ENCODE assay signal across 29 mouse cellular contexts in the genomic region with DNA sequence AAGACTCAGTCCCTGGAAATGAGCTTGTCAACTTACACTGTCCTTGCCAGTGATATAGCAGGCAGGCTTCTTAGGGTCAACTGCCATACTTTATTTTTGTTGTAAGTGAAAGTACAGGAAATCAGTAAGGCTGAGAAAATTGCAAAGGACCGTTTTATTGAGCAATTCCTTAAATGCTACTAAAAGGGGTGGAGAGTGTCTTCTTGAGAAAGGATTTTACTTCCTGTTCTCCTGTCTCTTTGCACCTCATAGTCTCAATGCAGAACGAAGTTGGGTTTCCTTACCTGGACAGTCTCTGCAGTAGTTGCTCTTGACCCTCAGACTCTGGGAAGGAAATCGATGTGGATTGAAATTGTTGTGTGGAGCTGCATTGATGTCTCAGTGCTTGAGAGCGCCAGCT. TPM values are rescaled to one million over a fixed set of nuclear protein-coding genes. Genes with fewer than 3 reads are reported as not detected.
A peak's percentile ranks its signal among the peaks of the same experiment; 100 is the strongest.
DNase-seq lines count a peak whose midpoint lies in the region; ATAC-seq lines count a peak whose summit lies in the region.
"Had no signal": no experiment of that assay in that cellular context is flagged by ENCODE, and none has a peak within 500 bp of the region (broad histone marks: within the 10 kb centered on the region; RNA-seq: fewer than 3 reads in every experiment).

No protein-coding gene starts in this region.

- no peak for ATAC-seq in limb, embryonic 12.5 days (ENCODE audit: insufficient number of reproducible peaks, insufficient read depth, low FRiP score, low TSS enrichment, low read depth)
- peak; percentile 67 for ATAC-seq in megakaryocyte, adult 5-6 weeks (ENCODE audit: poor library complexity, severe bottlenecking)
- ATAC-seq: forebrain, embryonic 14.5 days; forebrain, embryonic 16.5 days had no signal

- no peak overlapping the region for H3K4me2 ChIP-seq in limb, embryonic 12.5 days
- H3K4me2 ChIP-seq: embryonic facial prominence, embryonic 13.5 days; embryonic facial prominence, embryonic 15.5 days; forebrain, embryonic 12.5 days had no signal

- peaks cover 65% of the 10 kb centered on the region for H3K36me3 ChIP-seq in limb, embryonic 12.5 days
- peaks cover 71% of the 10 kb centered on the region for H3K36me3 ChIP-seq in limb, embryonic 10.5 days

- DNase-seq in limb, embryonic 10.5 days (ENCODE audit: low spot score): no peak
- peak; percentile 30 for DNase-seq in 416B (ENCODE audit: low read depth)
- no peak for DNase-seq in heart, postnatal 36 days
- DNase-seq in urinary bladder, postnatal 25 days (ENCODE audit: low spot score): no peak
- DNase-seq: adrenal gland, adult 2 months; adrenal gland, postnatal 10 days; adrenal gland, postnatal 25 days; cerebellum, adult 11 months; cerebellum, adult 18-20 months; cerebellum, adult 8-10 months; cerebellum, adult 9-11 months; cerebellum, postnatal 14 days; cerebellum, postnatal 36 days; embryo, embryonic 11 days had no signal

- 80% methylated on average over 4 of the region's 4 CpGs for WGBS in limb, embryonic 12.5 days
- WGBS in limb, embryonic 10.5 days: 91% methylated on average over 4 of the region's 4 CpGs

- H3K9me3 ChIP-seq in limb, embryonic 12.5 days: no peaks in the 10 kb centered on the region
- H3K9me3 ChIP-seq in limb, embryonic 10.5 days (replicated peaks): no peaks in the 10 kb centered on the region
- H3K9me3 ChIP-seq: embryonic facial prominence, embryonic 13.5 days; embryonic facial prominence, embryonic 15.5 days; forebrain, embryonic 10.5 days; forebrain, embryonic 12.5 days had no signal

- H3K9ac ChIP-seq in limb, embryonic 12.5 days (replicated peaks): no peak overlapping the region
- H3K9ac ChIP-seq: embryonic facial prominence, embryonic 13.5 days; embryonic facial prominence, embryonic 15.5 days; forebrain, embryonic 12.5 days had no signal

- 0 out of 2 replicates have a peak overlapping the region, but pooled peaks have one; percentile 7 for H3K27ac ChIP-seq in limb, embryonic 12.5 days
- no peak overlapping the region for H3K27ac ChIP-seq in limb, embryonic 10.5 days
- H3K27ac ChIP-seq: embryonic facial prominence, embryonic 13.5 days; embryonic facial prominence, embryonic 15.5 days; forebrain, embryonic 10.5 days; forebrain, embryonic 12.5 days had no signal

- H3K4me1 ChIP-seq in limb, embryonic 12.5 days (replicated peaks): peaks cover 13% of the 10 kb centered on the region; the same call in 1 of the 2 replicates
- peaks cover 12% of the 10 kb centered on the region for H3K4me1 ChIP-seq in limb, embryonic 10.5 days

- H3K27me3 ChIP-seq in limb, embryonic 12.5 days: no peaks in the 10 kb centered on the region
- H3K27me3 ChIP-seq in limb, embryonic 10.5 days (ENCODE audit: low read depth, poor library complexity, severe bottlenecking): no peaks in the 10 kb centered on the region
- H3K27me3 ChIP-seq: embryonic facial prominence, embryonic 13.5 days; embryonic facial prominence, embryonic 15.5 days; forebrain, embryonic 12.5 days had no signal

- intact Hi-C loops in heart, postnatal 36 days (cut with DNase I): no loop called here

- no peak overlapping the region for H3K4me3 ChIP-seq in limb, embryonic 12.5 days (replicated peaks)
- no peak overlapping the region for H3K4me3 ChIP-seq in limb, embryonic 10.5 days
- H3K4me3 ChIP-seq: embryonic facial prominence, embryonic 13.5 days; embryonic facial prominence, embryonic 15.5 days; erythroblast, embryonic 14.5 days; forebrain, embryonic 10.5 days; forebrain, embryonic 12.5 days had no signal

RNA-seq across cellular contexts. Expression of gene Spg21, which starts 12.0 kb away (rescaled TPM):
- polyA plus RNA-seq in limb, embryonic 12.5 days (2016; fragmentation: Nextera tagmentation; extraction: Ambion mirVana): 126 and 129 TPM in 2 replicates
- polyA plus RNA-seq in limb, embryonic 10.5 days (2016; fragmentation: Nextera tagmentation; extraction: Ambion mirVana): 84.1 and 91.0 TPM in 2 replicates
- total RNA-seq in megakaryocyte, adult 5-6 weeks (2015): 80.8 and 81.1 TPM in 2 replicates
- total RNA-seq in megakaryocyte, adult 5-6 weeks (2017): 90.2 and 107 TPM in 2 replicates
- 10 to 100 TPM; 11.3 to 16.0 TPM for total RNA-seq in heart, postnatal 36 days (2021)

RNA-seq across cellular contexts. Expression of gene Mtfmt, which starts 37.2 kb away (rescaled TPM):
- polyA plus RNA-seq in limb, embryonic 12.5 days (2016; fragmentation: Nextera tagmentation; extraction: Ambion mirVana): 25.4 and 28.2 TPM in 2 replicates
- 21.4 and 22.9 TPM in 2 replicates for polyA plus RNA-seq in limb, embryonic 10.5 days (2016; fragmentation: Nextera tagmentation; extraction: Ambion mirVana)
- 12.2 and 20.5 TPM in 2 replicates for total RNA-seq in megakaryocyte, adult 5-6 weeks (2015)
- 6.7 and 9.5 TPM in 2 replicates for total RNA-seq in megakaryocyte, adult 5-6 weeks (2017)
- 1 to 10 TPM; 7.1 to 7.5 TPM for total RNA-seq in heart, postnatal 36 days (2021)

RNA-seq across cellular contexts. Expression of gene Ankdd1a, which starts 47.2 kb away (rescaled TPM):
- polyA plus RNA-seq in limb, embryonic 12.5 days (2016; fragmentation: Nextera tagmentation; extraction: Ambion mirVana): not detected in 2 replicates
- not detected in 2 replicates for polyA plus RNA-seq in limb, embryonic 10.5 days (2016; fragmentation: Nextera tagmentation; extraction: Ambion mirVana)
- total RNA-seq in megakaryocyte, adult 5-6 weeks (2015): not detected in 2 replicates
- total RNA-seq in megakaryocyte, adult 5-6 weeks (2017): 0.08 TPM in 1 of 2 replicates, not detected in the other
- total RNA-seq in heart, postnatal 36 days (2021): not detected
- total RNA-seq: common myeloid progenitor, adult 5-6 weeks; ES-E14; MEL had no signal
- polyA plus RNA-seq: C2C12; embryonic facial prominence, embryonic 11.5 days; embryonic facial prominence, embryonic 13.5 days; erythroblast, embryonic 14.5 days; forebrain, embryonic 10.5 days; forebrain, embryonic 14.5 days had no signal

RNA-seq across cellular contexts. Expression of gene Slc51b, which starts 50.0 kb away (rescaled TPM):
- polyA plus RNA-seq in limb, embryonic 12.5 days (2016; fragmentation: Nextera tagmentation; extraction: Ambion mirVana): not detected in 2 replicates
- not detected in 2 replicates for polyA plus RNA-seq in limb, embryonic 10.5 days (2016; fragmentation: Nextera tagmentation; extraction: Ambion mirVana)
- total RNA-seq in megakaryocyte, adult 5-6 weeks (2015): not detected in 2 replicates
- not detected in 2 replicates for total RNA-seq in megakaryocyte, adult 5-6 weeks (2017)
- total RNA-seq in heart, postnatal 36 days (2021): not detected
- total RNA-seq: adrenal gland, postnatal 25 days; common myeloid progenitor, adult 5-6 weeks; ES-E14; MEL had no signal
- polyA plus RNA-seq: adrenal gland, adult 2 months; brain, embryonic 14.5 days; C2C12; embryonic facial prominence, embryonic 11.5 days; embryonic facial prominence, embryonic 13.5 days; embryonic facial prominence, embryonic 15.5 days; erythroblast, embryonic 14.5 days; forebrain, embryonic 10.5 days; forebrain, embryonic 12.5 days; forebrain, embryonic 14.5 days; forebrain, embryonic 16.5 days had no signal

Comparison
In these comparisons a context has a peak if more than half of its experiments do, and no peak if none do; other contexts are left out.
1. RNA of gene Spg21, which starts 12.0 kb away (total RNA-seq): 80.8 to 107 TPM in megakaryocyte, adult 5-6 weeks; 11.3 to 16.0 TPM in heart, postnatal 36 days; every median in the first group is over 4 times any median in the second.